In genomic region chr6:51156836-51157370, GRCm38 (mm10) we compare ENCODE assay signal across 25 mouse cellular contexts.
DNase-seq lines count a peak whose midpoint lies in the region; ATAC-seq lines count a peak whose summit lies in the region.
"Had no signal": no experiment of that assay in that cellular context is flagged by ENCODE, and none has a peak within 500 bp of the region (broad histone marks: within the 10 kb centered on the region; RNA-seq: fewer than 3 reads in every experiment).

No protein-coding gene starts in this region.

- H3K9me3 ChIP-seq in heart, embryonic 13.5 days, result no peaks in the 10 kb centered on the region
- no peaks in the 10 kb centered on the region for H3K9me3 ChIP-seq in lung, embryonic 15.5 days
- H3K9me3 ChIP-seq in stomach, embryonic 14.5 days (ENCODE audit: control insufficient read depth, low read depth, low read length), result no peaks in the 10 kb centered on the region
- H3K9me3 ChIP-seq in forebrain, embryonic 15.5 days, result no peaks in the 10 kb centered on the region
- H3K9me3 ChIP-seq: hindbrain, embryonic 12.5 days; neural tube, embryonic 13.5 days had no signal

- WGBS in heart, embryonic 13.5 days, result 45% methylated on average over 8 of the region's 8 CpGs
- 43% methylated on average over 8 of the region's 8 CpGs for WGBS in lung, embryonic 15.5 days
- 50% methylated on average over 8 of the region's 8 CpGs for WGBS in stomach, embryonic 14.5 days
- WGBS in forebrain, embryonic 15.5 days, result 77% methylated on average over 8 of the region's 8 CpGs

- H3K4me2 ChIP-seq in heart, embryonic 13.5 days, result no peak overlapping the region
- no peak overlapping the region for H3K4me2 ChIP-seq in lung, embryonic 15.5 days
- no peak overlapping the region for H3K4me2 ChIP-seq in stomach, embryonic 14.5 days (replicated peaks; ENCODE audit: low read depth, low read length)
- H3K4me2 ChIP-seq in forebrain, embryonic 15.5 days (replicated peaks), result no peak overlapping the region
- H3K4me2 ChIP-seq: hindbrain, embryonic 12.5 days; neural tube, embryonic 13.5 days had no signal

- no peak overlapping the region for H3K4me3 ChIP-seq in heart, embryonic 13.5 days
- H3K4me3 ChIP-seq in lung, embryonic 15.5 days, result no peak overlapping the region
- no peak overlapping the region for H3K4me3 ChIP-seq in stomach, embryonic 14.5 days (ENCODE audit: low read depth, low read length)
- H3K4me3 ChIP-seq in forebrain, embryonic 15.5 days, result no peak overlapping the region
- H3K4me3 ChIP-seq: erythroblast, embryonic 14.5 days; heart, adult 2 months; hindbrain, embryonic 12.5 days; left cerebral cortex, adult 2 months; myocyte; neural tube, embryonic 13.5 days had no signal

- peaks cover 31% of the 10 kb centered on the region for H3K4me1 ChIP-seq in heart, embryonic 13.5 days
- peaks cover 13% of the 10 kb centered on the region for H3K4me1 ChIP-seq in lung, embryonic 15.5 days
- H3K4me1 ChIP-seq in stomach, embryonic 14.5 days (ENCODE audit: control insufficient read depth, insufficient read depth, low read length), result peaks cover 4% of the 10 kb centered on the region; the same call in 1 of the 2 replicates
- no peaks in the 10 kb centered on the region for H3K4me1 ChIP-seq in forebrain, embryonic 15.5 days

- peak overlapping the region; percentile 48 for H3K27ac ChIP-seq in heart, embryonic 13.5 days (replicated peaks)
- H3K27ac ChIP-seq in lung, embryonic 15.5 days, result peak overlapping the region; percentile 41; the same call in 1 of the 2 replicates
- H3K27ac ChIP-seq in stomach, embryonic 14.5 days (ENCODE audit: low read length), result peak overlapping the region; percentile 30; the same call in 1 of the 2 replicates
- no peak overlapping the region for H3K27ac ChIP-seq in forebrain, embryonic 15.5 days (replicated peaks)
- H3K27ac ChIP-seq: heart, adult 2 months; hindbrain, embryonic 12.5 days; left cerebral cortex, adult 2 months; neural tube, embryonic 13.5 days had no signal

- H3K36me3 ChIP-seq in heart, embryonic 13.5 days, result no peaks in the 10 kb centered on the region
- H3K36me3 ChIP-seq in lung, embryonic 15.5 days, result no peaks in the 10 kb centered on the region
- H3K36me3 ChIP-seq in stomach, embryonic 14.5 days (ENCODE audit: control insufficient read depth, insufficient read depth, low read length), result no peaks in the 10 kb centered on the region
- no peaks in the 10 kb centered on the region for H3K36me3 ChIP-seq in forebrain, embryonic 15.5 days
- H3K36me3 ChIP-seq: hindbrain, embryonic 12.5 days; neural tube, embryonic 13.5 days had no signal

- no peak overlapping the region for H3K9ac ChIP-seq in heart, embryonic 13.5 days
- no peak overlapping the region for H3K9ac ChIP-seq in lung, embryonic 15.5 days
- H3K9ac ChIP-seq in stomach, embryonic 14.5 days (replicated peaks; ENCODE audit: low read depth, low read length), result no peak overlapping the region
- H3K9ac ChIP-seq in forebrain, embryonic 15.5 days (replicated peaks), result no peak overlapping the region
- H3K9ac ChIP-seq: hindbrain, embryonic 12.5 days; neural tube, embryonic 13.5 days had no signal

- DNase-seq in adrenal gland, adult 2 months, result peak; percentile 52
- DNase-seq in adrenal gland, postnatal 25 days, result no peak
- no peak for DNase-seq in heart, adult 11 months
- DNase-seq in lung, postnatal 10 days, result no peak
- DNase-seq: cerebellum, postnatal 10 days; gastrocnemius, postnatal 14 days; heart, adult 2 months; heart, postnatal 10 days; kidney, adult 11 months; retina, postnatal 1 day; right cerebral cortex, postnatal 25 days; spleen, adult 18-20 months; thymus, adult 18-20 months; thymus, postnatal 36 days had no signal

- no peaks in the 10 kb centered on the region for H3K27me3 ChIP-seq in heart, embryonic 13.5 days (replicated peaks)
- H3K27me3 ChIP-seq in lung, embryonic 15.5 days, result no peaks in the 10 kb centered on the region
- no peaks in the 10 kb centered on the region for H3K27me3 ChIP-seq in stomach, embryonic 14.5 days (ENCODE audit: control insufficient read depth, insufficient read depth, low read length)
- H3K27me3 ChIP-seq in forebrain, embryonic 15.5 days, result no peaks in the 10 kb centered on the region
- H3K27me3 ChIP-seq: hindbrain, embryonic 12.5 days; neural tube, embryonic 13.5 days had no signal

- no peak for ATAC-seq in heart, embryonic 13.5 days (ENCODE audit: extremely low read depth, insufficient number of reproducible peaks, low FRiP score, low TSS enrichment)
- no peak for ATAC-seq in lung, embryonic 15.5 days (ENCODE audit: borderline replicate concordance, extremely low read depth, low FRiP score, low TSS enrichment)
- no peak for ATAC-seq in stomach, embryonic 14.5 days (ENCODE audit: insufficient number of reproducible peaks, insufficient read depth, low FRiP score, low read depth)
- no peak for ATAC-seq in forebrain, embryonic 15.5 days (replicated peaks)
- ATAC-seq: forebrain, embryonic 14.5 days; midbrain, embryonic 16.5 days had no signal
